Mouse (Mus musculus) mature B cell (primary cell): ENCODE measurements around the gene Satb2.
"Not testable (repeated sequence)": the region's sequence is repeated elsewhere in the genome, so short reads cannot be mapped to it uniquely, and the experiment has no call there.

Source experiments
- in situ Hi-C: fragments of 300-500 bp; cut with MboI; formaldehyde crosslinking; loops from 2 replicates; pipeline ENCODE4 v1.14.3; 2019

Satb2 gene

DNA sequence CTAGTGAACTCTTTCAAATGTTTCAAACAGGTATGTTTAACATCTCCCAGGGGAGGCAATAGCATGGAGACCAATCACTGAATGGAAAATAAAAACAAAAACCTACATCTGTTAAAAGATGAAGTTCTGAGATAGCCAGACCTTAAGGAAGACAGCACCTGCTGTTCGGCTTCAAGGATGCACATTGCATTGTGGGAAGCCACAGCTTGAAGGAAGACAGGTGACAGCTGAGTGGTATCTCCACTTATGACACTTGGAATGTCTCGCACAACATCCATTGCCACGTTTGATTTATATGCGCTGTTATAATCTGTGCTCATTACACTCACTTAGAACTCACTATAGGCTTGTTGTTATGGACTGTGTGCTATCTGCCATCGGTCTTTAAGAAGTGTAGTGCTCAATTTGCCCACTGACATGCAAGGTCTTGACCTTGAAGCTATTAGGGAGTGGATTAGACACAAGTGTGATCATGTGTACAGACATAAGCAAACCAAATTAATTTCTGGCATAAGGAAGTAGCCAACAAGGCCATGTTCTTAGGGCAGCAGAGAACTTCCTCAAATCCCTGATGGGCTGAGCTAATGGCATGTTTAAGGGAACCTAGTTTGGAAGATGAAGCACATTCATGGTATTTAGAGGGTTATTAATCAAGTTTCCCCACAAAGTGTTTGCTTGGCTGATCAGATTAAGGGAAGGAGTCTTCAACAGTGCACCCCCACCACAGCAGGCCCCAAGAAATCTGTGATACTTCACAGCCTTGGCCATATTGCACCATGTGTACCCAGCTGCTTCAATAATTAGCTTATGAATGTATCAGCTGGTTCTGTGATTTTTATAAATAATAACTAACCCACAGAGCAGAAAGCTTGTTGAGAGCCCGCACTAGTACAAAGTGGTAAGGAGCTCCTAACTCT is 144.2 kb downstream of the Satb2 start:
- in situ Hi-C loops = no loop called here

DNA sequence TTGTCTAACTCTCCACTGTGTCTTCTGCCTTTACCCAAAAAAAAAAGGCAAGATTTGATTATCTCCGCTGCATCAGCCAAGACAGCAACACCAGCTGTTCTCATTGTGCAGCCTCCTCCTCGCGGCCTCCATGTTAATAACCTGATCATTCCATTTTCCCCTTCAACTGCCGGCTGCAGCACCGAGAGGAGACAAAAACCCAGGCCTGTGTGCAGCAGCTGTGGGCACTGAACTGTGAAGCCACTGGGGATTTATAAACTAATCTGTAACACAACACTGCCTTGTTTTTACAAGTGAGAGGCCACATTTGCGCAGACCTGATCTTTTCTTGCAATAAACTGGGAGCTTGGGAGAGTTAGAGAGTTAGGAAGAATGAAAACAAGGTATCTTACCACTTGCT is 145.1 kb downstream of the Satb2 start:
- in situ Hi-C loops = no loop called here

DNA sequence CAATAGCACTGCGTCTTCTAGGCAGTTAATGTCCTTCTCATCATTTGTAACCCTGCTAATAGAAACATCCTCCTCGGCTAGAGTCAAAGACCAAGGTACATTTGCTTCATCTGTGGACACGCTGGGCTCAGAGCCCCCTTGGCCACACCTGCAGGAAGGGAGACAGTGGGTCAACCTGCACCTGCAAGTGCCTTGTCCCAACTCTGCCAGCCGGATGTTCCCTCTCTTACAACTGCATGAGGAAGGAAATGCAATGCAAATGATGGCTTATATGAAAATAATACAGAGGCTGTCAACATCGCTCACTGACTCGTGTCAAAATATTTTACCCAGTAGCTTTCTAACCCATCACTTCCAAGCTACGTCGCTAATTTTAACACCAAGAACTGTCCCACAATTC is 145.7 kb downstream of the Satb2 start:
- in situ Hi-C loops = no loop called here

DNA sequence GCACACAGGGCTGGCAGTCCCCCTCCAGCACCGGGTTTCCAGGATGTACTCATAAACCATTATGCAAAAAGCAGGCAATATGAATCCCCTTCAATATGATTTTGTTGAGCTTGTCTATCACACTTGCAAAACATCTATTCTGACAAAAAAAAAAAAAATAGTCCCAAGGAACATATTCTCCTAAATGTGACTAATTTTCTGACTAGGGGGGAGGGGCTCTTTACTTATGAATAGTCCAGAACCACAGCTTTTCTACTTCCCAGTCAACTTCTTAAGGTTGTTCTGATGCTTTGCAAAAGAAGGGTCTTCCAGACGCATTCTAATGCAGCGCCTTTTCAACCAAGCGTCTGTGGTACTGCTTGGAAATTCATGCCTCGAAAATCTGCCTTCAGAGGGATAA is 155.7 kb downstream of the Satb2 start:
- in situ Hi-C loops = no loop called here

DNA sequence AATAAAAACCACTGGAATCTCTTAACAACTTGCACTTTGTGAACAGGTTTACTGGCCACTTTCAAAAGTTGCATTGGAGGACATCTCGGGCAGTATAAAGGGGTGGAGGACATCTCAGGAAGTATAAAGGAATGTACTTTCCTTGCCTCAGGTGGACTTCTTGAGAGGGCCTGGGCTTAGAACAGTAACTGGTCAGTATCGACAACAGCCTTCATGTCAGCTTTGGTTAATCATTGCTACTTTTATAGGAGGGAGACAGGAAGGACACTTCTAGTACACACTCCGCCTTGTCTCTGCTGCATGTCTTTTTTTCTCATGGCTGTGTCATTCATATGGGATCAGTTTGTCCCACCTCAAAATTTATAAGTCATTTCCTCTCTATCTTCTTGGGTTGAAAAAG is 156.4 kb downstream of the Satb2 start:
- in situ Hi-C loops = no loop called here

DNA sequence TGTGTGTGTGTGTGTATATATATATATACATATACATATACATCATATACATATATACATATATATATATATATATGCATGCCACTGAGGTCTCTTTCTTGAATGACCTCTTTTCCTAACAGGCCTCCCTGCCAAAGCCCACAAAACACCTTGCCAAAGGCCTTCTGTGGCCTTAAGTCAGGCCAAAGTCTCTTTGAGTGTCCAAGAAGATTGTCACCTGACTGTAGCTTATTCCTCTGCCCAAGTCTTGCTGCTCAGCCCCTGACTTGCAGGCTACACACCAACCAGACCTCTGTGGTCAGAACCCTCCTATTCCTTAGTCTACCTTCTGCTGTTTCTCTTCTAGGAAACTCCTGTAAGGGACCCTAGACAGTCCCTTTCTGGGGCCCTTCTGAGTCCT is 164.9 kb downstream of the Satb2 start:
- in situ Hi-C loops = no loop called here

DNA sequence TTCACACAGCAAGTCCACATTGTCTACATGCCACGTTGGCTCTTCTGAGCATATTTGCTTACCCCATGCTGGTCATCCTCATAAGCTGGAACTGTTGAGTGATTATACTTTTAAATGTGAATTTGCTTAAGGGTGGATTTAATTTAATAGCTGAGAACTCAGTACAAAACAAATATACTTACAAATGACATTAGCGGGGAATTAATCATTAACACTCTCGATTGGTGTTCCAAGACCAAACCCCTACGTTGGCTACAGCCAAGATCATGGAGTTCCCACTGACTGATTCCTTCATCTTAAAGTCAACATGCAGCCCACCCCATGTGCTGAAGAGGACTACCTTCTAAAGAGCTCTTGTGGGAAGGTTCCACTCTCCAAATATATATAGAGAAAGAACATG is 165.5 kb downstream of the Satb2 start:
- in situ Hi-C loops = no loop called here

DNA sequence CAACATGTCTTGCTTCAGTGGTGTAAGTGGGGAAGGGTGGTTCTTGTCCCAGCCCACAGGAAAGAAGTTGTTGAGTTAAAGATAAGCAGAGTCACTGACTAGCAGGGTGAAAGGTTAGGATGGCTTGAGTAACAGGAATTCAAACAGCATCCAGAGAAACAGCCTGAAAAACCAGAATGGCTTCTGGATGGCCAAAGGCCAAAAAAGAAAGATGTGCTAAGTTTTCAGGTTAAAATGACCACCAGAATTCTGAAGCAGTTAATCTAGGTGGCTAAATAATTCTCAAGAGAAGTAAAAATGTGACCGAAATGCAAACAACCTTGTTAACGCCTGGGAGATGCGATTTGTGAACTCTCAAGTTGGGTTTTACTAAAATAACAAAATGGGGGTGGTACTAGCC is 167.0 kb downstream of the Satb2 start:
- in situ Hi-C loops = no loop called here

DNA sequence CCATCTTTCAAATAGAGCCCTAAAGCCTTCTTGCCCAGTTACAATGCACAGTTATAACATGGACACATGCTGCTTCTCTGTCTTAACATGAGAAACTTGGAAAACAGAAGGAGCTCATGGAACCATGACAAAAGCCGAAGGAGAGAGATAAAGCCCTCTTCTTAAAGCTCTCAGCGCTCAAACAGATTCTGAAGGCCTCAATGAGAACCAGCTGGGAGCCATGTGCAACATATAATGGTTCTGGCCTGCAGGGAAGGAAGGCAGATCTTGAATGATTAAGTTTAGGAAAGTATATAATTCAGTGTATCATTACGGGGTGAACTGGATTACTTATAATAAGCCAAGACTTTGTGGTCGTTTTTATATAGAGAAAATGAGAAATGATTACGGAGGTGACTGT is 172.4 kb downstream of the Satb2 start:
- in situ Hi-C loops = no loop called here

DNA sequence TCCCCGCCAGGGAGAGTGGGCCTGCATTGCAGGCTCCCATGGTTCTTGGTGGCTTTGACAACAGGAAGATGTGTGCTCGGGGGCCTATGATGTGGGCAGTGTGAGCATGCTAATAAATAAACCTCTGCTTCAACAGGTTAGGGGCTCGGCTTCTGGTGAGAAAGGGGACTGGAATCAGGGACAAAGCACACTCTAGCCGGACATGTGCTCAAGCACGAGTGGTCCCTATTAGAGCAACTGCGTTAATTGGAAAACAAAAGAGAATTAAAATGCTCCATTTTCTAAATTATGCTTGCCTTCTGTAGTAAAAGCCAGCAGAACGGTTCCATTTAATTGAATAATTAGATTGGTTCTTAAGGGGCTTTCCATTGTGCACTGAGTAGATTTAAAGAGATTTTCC is 177.8 kb downstream of the Satb2 start:
- in situ Hi-C loops = no loop called here

DNA sequence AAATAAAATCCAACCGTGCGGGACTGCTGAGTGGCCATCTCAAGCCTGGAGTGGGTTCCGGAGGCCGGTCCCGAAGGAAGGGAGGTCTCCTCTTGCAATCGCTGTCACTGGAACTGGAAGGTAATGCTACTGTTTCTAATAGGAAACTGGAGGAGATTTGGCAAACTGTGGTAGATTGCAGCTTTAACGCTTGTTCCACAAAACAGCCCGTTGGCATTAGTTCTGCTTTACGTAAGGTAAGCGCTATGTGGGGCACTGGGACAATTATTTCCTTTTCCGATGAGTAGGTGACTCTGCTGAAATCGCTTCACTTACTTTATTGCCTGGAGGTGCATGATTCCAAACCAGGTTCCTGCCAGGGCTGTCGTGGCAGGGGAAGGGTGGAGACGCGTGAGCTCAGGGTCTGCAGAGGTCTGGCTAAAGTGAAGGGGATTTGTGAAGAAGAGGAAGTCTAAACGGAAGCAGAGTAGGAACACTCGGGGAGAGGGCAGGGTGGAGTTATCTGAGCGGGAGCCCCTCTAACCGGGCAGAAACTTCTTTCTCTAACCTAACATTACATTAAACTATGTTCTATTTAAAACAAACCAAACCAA is 183.3 kb downstream of the Satb2 start:
- in situ Hi-C loops = no loop called here

DNA sequence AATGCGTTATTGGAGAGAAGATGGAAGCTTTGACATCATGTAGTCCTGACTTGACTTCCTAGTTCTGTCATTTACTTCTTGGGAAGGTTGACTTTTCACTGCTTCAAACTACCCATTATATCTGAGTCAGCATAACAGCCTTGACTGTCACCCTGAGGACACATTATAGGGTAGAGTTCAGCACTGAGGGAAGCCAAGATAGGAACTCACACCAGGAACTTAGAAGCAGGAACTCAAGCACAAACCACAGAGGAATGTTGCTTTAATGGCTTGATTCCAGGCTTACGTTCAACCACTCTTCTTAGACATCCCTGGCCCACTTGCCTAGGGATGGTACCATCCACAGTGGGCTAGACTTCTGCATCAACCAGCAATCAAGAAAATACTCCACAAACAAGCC is 188.8 kb downstream of the Satb2 start:
- in situ Hi-C loops = no loop called here

DNA sequence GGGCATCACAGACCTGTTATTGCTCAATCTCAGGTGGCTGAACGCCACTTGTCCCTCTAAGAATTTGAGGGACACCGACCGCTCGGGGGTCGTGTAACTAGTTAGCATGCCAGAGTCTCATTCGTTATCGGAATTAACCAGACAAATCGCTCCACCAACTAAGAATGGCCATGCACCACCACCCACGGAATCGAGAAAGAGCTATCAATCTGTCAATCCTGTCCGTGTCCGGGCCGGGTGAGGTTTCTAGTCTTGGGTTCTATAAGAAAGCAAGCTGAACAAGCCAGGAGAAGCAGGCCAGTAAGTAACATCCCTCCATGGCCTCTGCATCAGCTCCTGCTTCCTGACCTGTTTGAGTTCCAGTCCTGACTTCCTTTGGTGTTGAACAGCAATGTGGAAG is 196.3 kb downstream of the Satb2 start:
- in situ Hi-C loops = not testable (repeated sequence)

DNA sequence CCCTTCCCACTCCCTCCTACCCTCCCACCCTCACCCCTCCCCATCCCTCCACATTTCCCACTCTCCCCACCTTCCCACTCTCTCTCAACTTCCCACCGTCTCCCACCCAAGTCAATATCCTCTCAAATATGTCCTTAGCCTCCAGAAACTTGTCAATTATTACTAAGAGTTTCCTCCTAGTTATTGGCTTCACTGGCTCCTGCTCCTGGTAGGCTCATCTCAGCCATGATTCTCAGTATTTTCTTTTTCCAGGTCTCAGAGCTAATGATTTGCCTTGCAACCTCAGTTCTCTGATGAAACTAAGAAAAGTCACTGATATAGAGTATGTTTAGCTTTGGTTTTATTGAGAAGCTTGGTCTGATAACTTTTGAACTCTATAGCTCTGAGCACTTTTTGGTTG is 214.2 kb downstream of the Satb2 start:
- in situ Hi-C loops = no loop called here

DNA sequence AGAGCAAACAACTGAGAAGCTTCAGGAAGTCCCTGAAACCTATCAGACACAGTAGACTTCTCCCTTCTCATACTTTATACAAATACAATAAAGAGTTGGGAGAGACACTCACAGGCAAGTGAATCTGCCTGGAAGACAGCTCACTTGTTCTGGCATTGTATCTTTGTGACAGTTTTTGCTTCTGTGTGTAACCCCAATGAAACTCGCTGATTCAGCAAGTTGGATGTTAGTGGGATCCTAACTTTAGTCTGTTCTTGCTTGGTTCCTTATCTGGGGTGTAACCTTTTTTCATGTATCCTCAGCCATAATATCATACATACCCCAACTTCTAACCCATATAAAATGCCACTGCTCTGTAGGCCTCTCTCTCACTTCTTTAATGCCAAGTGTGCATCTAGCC is 216.9 kb downstream of the Satb2 start:
- in situ Hi-C loops = no loop called here

DNA sequence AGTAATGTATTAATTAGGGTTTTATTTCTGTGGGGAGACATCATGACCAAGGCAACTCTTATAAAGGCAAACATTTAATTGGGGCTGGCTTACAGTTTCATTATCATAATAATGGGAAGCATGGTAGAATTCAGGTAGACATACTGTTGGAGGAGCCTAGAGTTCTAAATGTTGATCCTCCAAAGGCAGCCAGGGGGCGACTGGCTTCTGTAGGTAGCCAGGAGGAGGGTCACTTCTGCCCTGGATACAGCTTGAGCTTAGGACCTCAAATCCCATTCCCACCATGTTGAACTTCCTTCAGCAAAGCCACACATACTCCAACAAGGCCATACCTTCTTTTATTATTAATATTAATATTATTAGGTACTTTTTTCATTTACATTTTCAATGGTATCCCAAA is 225.2 kb downstream of the Satb2 start:
- in situ Hi-C loops = no loop called here

DNA sequence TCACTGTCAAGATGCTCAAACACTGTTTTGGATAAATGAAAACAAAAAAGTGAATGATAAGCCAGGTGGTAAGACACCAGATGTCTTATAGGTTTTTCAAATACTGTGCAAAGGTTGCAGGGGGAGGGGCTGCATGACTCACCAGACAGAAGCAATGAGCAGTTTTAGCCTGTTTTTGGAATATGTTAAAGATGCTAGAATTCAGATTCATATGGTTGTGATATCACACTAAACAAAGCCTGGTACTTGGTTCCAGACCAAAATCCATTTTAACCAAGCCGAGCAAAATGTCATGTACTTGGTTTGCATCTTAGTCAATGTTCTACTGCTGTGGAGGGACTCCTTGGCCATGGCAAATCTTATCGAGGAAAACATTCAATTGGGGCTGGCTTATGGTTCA is 227.8 kb downstream of the Satb2 start:
- in situ Hi-C loops = no loop called here

DNA sequence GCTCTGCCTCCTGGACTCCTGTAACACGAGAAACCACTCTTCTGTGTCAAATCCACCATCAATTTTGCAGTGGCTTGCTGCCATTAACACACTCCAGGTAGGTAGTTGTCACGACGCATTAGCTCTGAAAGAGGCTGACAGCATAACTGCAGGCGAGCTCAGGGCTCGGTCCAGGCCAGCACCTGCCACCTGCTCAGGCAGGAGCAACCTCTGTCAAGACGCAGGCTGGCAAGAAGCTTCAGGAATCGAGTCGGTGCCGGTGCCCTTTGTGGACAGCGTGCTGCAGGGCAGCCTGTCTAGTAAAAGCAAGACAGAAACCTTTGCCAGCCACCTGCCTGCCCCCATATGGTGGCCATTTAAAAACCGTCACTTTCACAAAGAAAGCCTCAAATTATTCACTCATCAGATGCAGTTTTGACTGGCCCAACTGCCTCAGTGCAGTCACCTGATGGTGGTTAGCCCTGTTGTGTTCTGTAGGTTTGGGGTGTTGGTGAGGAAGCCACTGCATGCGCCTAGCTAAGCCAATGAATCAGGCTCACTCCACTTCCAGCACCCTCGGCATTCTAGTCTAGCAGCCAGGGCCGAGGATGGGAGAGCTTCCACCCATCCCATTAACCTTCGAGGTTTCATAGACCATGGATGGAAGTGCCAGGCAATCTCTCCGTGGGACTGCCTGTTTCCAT is 228.7 kb downstream of the Satb2 start:
- in situ Hi-C loops = no loop called here

DNA sequence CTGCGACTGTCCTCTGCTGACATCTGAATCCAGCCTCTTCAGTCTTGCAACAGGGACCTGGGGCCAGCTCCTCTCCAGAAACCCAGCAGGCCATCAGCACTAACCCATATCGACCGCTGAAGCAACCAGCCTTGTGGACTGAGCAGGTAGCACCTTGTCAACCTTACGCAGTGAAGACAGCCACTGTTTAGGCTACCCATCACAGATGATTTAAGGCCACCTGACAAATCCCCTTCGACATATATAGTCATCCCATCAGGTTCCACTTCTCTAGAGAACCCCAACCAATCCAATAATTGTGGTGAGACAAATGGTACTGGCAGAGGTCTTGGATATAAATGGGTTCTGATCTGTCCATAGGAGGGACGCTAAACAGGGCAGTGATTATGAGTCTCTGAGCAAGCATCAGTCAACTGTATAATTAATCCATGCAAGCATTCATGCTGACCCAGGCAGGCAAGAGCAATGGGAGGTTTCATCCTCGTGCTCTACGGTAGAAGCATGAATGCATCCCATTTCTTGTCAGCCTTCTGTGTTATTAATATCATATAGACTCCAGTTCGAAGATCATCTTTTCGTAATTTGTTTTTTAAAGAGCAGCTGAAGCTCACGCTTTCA is 229.5 kb downstream of the Satb2 start:
- in situ Hi-C loops = no loop called here
